Mouse (Mus musculus) testis, adult 2 months (tissue): ENCODE data around the gene Tmem62.

Experiments used
- CTCF ChIP-seq: fragments of 200-500 bp; IDR thresholded peaks from 2 replicates; pipeline ENCODE4 v1.5.1; 2012; ENCODE audit warnings: low read depth, mild to moderate bottlenecking, inconsistent platforms, low read length, moderate library complexity; ENCODE audit not compliant: control insufficient read depth, insufficient read depth, insufficient replicate concordance
- POLR2A ChIP-seq: fragments of 200-500 bp; IDR thresholded peaks from 2 replicates; pipeline ENCODE4 v1.6.1; 2012; ENCODE audit warnings: low read depth, mild to moderate bottlenecking, inconsistent platforms, low read length, moderate library complexity; ENCODE audit not compliant: control insufficient read depth

GRCm38 (mm10) chr2:120951208-120951607 is 25.6 kb upstream of the Tmem62 start:
- TF ChIP-seq CTCF (no peak), POLR2A (no peak)
